Mouse (Mus musculus) left cerebral cortex, adult 8-10 months (tissue): ENCODE results near the gene Fyn. TPM values are rescaled to one million over a fixed set of nuclear protein-coding genes. Genes with fewer than 3 reads are reported as not detected.

Experiments
- DNase-seq, 2 experiments: peaks; one replicate each; pipeline ENCODE4 v3.0.0; 2022; ENCODE audit warnings: low spot score in 2 of 2
- total RNA-seq, 4 experiments: library from RNA; stranded (reverse); gene quantifications; 2 replicates each; pipeline ENCODE4 v1.2.4; 2022

Gene Fyn
- total RNA-seq, 4 experiments from 2014 or later = 100 to 111 (median 108) TPM

GRCm38 (mm10) chr10:39378025-39378603 is 9.5 kb downstream of the Fyn start:
- DNase-seq = no peak

DNA sequence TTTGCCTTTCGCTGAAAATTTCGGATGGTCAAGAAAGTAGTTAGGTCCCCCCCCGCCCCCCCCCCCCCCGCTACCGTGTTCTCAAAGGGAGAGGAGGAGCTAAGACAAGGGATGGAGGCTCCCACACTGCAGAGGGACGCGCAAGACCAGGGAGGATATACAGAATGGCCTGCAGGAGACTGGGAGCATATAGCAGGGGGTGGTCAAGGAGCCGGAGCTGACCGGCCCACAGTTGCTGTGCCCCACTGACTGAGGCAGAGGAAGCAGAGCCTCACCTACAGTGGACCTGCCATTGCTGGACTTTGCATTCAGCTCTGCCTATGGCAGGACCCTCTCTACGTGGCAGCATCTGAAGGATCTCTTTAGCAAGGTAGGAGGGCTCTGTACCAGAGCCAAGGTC is 10.6 kb downstream of the Fyn start:
- no peak for DNase-seq

GRCm38 (mm10) chr10:39379721-39380370 is 11.2 kb downstream of the Fyn start:
- no peak for DNase-seq

DNA sequence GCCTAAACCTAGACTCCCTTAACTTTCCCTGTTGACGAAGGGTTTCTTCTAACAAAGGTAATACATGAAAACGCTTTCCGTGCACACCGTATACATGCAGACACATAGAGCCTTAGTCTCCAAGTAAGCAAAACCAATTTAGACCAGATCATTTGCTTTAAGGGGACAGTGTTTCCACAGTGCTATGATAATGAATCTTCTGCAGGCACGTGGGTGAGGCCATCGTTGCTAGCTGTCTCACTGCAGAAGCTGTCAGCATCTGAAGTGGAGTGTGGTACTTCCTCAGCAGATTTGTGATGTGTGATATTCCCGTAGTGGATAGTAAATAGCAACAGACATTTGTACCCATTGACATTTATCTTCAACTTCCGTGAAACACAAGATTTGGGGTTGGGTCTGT is 16.6 kb downstream of the Fyn start:
- no peak for DNase-seq

- DNase-seq = no peak
These were observed 17.5 kb downstream of the Fyn start for GRCm38 (mm10) chr10:39386203-39386602.

GRCm38 (mm10) chr10:39387024-39387423 is 18.4 kb downstream of the Fyn start:
- DNase-seq = no peak

DNA sequence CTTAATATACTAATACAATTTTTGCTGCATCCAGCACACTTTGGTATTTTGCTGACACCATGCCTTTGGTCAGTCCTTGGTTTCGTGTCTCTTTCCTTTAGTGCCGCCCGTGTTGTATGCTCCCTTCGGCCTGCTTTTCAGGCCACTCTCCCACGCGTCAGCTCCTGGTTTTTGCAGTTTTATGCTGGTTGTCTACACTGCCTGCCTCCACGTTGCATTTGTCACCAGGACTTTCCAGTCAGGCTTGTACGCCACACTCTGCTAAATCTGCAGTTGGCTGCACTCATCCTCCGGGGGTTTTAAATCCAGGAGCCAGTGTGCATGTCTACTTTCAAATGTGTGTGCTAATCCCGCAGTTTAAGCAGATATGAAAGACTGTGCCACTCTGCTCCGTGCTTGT is 18.9 kb downstream of the Fyn start:
- no peak for DNase-seq

DNA sequence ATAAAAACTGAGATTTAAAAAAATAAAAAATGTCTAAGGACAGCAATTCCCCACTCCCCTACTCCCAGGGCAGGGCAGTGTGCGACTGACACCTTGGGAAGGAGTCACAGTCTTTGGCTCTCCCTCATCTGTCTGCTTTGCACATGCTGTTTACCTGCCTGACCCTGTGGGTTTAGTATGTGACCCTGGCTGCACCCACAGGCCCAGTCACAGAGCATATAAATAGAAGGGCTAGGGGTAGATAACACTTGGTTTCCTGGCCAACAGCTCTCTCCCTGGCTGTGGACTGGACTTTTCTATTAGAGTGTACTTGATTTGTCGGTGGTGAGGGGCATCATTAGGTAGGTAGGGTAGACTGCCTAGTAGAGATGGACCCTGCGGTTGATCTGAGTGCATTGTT is 19.5 kb downstream of the Fyn start:
- DNase-seq = no peak

DNA sequence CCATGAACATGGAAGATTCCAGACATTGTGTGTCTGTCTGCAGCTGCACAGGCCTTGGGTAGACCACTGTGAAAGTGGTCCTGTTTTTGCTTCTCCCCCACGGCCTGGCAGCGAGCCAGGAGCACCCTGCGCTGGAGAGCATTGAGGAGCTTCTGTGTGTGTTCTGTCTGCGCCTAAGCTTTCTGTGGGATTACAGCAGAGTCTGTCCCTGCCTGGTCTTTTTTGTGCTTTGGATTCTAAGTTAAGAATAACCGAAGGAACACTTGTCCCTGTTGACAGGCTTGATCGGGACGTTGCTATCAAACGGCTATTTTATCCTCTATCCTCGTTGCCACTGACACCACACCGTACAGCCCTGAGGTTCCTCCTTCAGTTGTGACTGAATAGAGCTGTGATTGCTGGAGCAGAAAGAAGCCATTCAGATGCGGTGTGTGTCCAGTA is 20.8 kb downstream of the Fyn start:
- DNase-seq = no peak

- DNase-seq = no peak
These were observed 21.9 kb downstream of the Fyn start for GRCm38 (mm10) chr10:39390541-39390940.

- no peak for DNase-seq
These were observed 24.3 kb downstream of the Fyn start for GRCm38 (mm10) chr10:39392900-39393483.

DNA sequence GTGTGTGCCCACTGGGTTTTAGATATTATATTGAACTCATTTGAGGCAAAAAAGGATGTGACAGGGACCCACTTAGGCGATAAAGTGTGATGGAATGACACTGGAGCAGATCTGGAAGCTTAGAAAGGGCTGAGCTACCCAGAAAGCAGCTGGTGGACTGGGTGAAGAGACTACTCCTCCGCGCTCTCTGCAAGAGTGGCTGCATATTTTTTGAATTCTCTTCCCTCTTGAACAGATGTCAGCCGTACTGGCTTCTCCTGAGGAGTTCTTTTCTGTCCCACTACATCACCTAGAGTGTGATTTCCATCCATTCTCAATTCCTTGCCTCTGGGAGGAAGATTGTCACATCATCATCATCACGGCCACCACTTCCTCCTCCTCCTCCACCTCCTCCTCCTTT is 26.9 kb downstream of the Fyn start:
- DNase-seq = no peak

DNA sequence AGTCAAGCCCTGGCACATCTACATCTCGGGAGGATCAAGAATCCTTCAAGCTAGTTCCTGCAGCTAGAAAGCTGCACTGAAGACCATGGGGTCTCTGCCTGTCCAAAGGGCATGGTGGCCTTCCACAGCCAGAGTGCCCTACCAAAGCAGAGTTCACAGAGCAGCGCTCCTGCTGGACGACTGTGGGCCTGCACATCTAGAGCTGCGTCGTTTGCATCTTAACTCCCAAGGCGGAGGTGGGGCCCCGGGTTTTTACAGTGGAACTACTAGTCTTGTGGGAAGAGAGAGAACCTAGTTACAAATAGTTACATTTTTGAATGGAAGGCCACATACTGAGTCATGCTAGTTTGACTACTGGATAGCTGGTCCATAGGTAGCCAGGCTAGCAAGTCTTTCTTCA is 30.3 kb downstream of the Fyn start:
- DNase-seq = no peak

DNA sequence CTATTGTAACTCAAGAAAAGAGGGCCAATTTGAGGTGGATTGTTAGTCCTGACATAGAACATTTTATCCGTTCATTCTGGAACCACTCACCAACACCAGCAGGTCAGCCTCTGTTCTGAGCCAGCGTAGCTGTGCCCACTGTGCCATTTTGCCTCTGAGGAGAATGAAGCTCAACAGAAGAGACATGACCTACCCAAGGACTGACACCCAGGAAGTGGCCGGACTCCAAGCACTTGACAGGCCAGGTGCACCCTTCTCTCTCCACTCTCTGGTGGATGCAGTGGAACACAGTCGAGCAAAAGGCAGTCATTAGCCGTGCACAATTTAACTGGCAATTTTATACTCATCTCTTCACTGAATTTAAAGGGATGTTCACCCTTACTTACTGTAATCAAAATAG is 31.5 kb downstream of the Fyn start:
- DNase-seq = no peak

- no peak for DNase-seq
These were observed 33.8 kb downstream of the Fyn start for GRCm38 (mm10) chr10:39402487-39402886.

DNA sequence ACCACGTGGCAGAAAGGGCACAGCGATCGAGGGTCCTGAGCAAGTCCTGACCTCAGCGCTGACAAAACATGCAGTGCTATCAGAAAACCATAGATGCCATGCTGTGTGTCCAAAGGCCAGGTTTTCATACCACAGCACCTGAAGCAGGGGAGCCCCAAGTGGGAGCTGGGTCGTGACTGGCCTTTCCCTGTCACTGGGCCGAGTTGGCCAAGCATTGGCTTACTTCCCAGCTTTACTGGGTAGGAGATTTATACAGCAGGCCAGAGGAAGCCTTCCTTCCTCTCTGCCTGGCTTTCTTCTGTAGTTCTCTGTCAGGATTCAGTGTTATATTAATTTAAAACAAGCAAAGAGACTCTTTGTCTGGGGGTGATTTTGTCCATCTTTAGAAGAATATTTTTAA is 35.1 kb downstream of the Fyn start:
- no peak for DNase-seq

GRCm38 (mm10) chr10:39404175-39404574 is 35.5 kb downstream of the Fyn start:
- no peak for DNase-seq

- no peak for DNase-seq
These were observed 37.5 kb downstream of the Fyn start for GRCm38 (mm10) chr10:39405982-39406797.

DNA sequence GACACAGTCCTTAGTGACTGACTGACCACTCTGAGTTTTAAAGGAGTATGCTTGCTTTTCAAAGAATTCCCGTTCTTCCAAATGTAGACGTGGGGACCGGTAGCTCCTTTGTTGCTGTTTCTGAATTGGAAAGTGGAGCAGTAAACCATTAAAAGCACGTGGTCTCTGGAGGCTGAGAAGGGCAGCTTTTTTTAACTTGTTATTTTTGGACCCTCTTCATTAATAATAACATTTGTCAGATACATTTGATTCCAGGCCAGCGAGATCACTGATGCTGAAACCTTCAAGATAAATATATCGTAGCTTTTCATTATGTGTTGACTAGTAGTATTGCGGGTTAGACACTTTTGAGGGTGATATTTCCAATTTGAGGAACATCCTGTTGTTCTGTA is 38.1 kb downstream of the Fyn start:
- no peak for DNase-seq

DNA sequence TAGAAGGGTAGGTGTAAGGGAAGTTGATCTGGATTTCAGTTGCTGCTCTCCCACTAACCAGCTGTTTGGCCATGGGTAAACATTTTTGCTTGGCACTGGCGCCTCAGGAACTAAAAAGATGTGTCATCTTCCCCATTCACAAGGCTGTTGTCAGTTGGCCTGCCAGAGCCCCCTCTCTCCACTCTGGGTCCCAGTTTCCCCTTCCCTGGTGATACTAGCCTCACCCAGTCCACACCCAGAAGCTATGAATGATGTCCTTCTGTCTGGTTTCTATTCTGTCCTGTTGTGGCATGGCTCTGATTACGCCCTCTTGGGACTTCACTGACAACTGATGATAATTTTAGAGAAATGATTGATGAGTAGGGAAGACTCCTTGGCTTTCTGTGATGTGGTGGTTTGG is 38.9 kb downstream of the Fyn start:
- DNase-seq = no peak

- DNase-seq = no peak
These were observed 40.9 kb downstream of the Fyn start for GRCm38 (mm10) chr10:39409602-39410001.

DNA sequence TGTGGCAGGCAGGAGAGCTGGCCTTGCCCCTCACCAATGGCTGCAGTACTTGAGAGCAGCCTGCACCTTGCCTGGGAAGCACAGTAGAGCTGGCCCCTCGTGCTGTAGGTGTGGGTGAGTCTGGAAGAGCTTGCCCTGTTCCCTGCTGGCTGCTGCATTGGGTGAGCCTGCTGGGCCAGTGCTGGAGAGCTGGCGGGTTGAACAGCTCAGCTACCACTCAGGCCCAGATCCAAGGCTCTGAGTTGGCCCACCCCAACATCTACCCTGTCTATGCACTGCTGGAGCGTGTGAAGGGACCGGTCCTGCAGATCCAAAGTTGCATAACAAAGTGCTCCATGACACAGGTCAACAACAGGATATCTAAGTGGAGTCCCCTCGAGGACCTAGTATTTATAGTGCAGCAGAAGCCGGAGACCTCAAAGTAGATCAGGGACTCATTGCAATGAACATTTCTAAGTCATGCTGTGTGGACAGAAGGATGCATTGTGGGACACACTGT is 41.5 kb downstream of the Fyn start:
- no peak for DNase-seq
